Mouse (Mus musculus) embryonic fibroblast, embryonic 13.5 days (primary cell): ENCODE results near the gene Churc1. TPM values are rescaled to one million over a fixed set of nuclear protein-coding genes. Genes with fewer than 3 reads are reported as not detected.
"Not testable (repeated sequence)": the region's sequence is repeated elsewhere in the genome, so short reads cannot be mapped to it uniquely, and the experiment has no call there.

ENCODE experiments used
- H3K27ac ChIP-seq: 2 replicates; pipeline ENCODE4 v1.5.1; 2012; ENCODE audit warnings: low read length, control low read depth, inconsistent platforms; ENCODE audit not compliant: insufficient read depth
- H3K4me1 ChIP-seq: 2 replicates; pipeline ENCODE4 v1.6.1; 2011; ENCODE audit warnings: low read length; ENCODE audit not compliant: control insufficient read depth, insufficient read depth
- H3K4me3 ChIP-seq: 2 replicates; pipeline ENCODE4 v1.5.1; 2011; ENCODE audit warnings: mild to moderate bottlenecking, control low read depth, low read length; ENCODE audit not compliant: insufficient read depth
- CTCF ChIP-seq: IDR thresholded peaks from 2 replicates; pipeline ENCODE4 v1.5.1; 2011; ENCODE audit warnings: mild to moderate bottlenecking, control low read depth, low read length, moderate library complexity, borderline replicate concordance; ENCODE audit not compliant: insufficient read depth
- POLR2A ChIP-seq: IDR thresholded peaks from 2 replicates; pipeline ENCODE4 v1.6.1; 2011; ENCODE audit warnings: low read depth, mild to moderate bottlenecking, control low read depth, low read length, moderate library complexity
- polyA plus RNA-seq: library from polyadenylated mRNA; stranded (reverse); fragments of >200 nt; gene quantifications from 2 replicates; pipeline ENCODE4 v1.2.4, GENCODE M21; 2011; ENCODE audit warnings: low read depth; ENCODE audit not compliant: missing spikeins, insufficient read length

Gene Churc1
- polyA plus RNA-seq, 1 experiment, result 43.3 TPM

GRCm38 (mm10) chr12:76774652-76775051, 9.3 kb downstream of the Churc1 start:
- Histone ChIP-seq H3K4me1 (no peaks in the 10 kb centered on the region), H3K4me3 (no peak overlapping the region), H3K27ac (no peak overlapping the region)
- no peak for TF ChIP-seq CTCF
- no peak for TF ChIP-seq POLR2A

GRCm38 (mm10) chr12:76775132-76775531, 9.8 kb downstream of the Churc1 start:
- no peaks in the 10 kb centered on the region for H3K4me1 ChIP-seq
- TF ChIP-seq POLR2A, result no peak
- no peak for TF ChIP-seq CTCF
- H3K27ac ChIP-seq, result no peak overlapping the region
- H3K4me3 ChIP-seq, result no peak overlapping the region

DNA sequence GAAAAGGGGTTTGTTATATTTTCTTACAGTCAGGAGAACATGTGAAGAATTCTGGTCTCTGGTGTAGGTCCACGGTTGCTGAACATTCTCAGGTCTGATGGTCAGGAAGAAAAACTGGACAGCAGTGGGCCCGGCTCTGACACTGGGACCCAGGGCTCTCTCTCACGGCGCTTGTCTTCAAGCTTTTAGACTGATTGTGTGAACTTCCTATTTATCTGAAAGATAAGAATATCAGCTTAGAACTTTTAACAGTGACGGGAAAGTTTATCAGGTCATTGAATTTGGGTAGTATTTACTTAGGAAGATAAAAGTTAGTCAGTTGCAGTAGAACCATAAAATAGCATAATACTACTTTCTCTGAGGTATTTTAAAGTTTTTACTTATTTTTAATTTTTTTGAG, 11.6 kb downstream of the Churc1 start:
- Histone ChIP-seq H3K27ac (no peak overlapping the region), H3K4me3 (no peak overlapping the region), H3K4me1 (no peaks in the 10 kb centered on the region)
- TF ChIP-seq POLR2A, result no peak
- no peak for TF ChIP-seq CTCF

DNA sequence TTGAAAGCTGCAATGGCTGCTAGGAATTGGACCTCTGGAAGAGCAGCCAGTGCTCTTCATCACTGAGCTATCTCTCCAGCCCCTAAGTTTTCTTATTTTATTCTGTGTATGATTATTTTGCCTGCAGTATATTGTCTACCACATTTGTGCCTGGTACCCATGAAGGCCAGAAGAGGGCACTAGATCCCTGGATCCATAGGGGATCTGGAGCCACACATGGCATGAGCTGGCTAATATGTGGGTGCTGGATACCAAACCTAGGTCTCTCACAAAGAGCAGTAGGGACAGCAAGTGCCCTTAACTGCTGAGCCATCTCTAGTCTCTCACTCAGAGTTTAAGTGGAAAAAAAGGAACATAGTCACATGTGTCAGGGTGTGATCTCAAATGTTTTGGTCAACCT, 12.5 kb downstream of the Churc1 start:
- Histone ChIP-seq H3K27ac (no peak overlapping the region), H3K4me1 (no peaks in the 10 kb centered on the region), H3K4me3 (no peak overlapping the region)
- TF ChIP-seq POLR2A, result no peak
- no peak for TF ChIP-seq CTCF

DNA sequence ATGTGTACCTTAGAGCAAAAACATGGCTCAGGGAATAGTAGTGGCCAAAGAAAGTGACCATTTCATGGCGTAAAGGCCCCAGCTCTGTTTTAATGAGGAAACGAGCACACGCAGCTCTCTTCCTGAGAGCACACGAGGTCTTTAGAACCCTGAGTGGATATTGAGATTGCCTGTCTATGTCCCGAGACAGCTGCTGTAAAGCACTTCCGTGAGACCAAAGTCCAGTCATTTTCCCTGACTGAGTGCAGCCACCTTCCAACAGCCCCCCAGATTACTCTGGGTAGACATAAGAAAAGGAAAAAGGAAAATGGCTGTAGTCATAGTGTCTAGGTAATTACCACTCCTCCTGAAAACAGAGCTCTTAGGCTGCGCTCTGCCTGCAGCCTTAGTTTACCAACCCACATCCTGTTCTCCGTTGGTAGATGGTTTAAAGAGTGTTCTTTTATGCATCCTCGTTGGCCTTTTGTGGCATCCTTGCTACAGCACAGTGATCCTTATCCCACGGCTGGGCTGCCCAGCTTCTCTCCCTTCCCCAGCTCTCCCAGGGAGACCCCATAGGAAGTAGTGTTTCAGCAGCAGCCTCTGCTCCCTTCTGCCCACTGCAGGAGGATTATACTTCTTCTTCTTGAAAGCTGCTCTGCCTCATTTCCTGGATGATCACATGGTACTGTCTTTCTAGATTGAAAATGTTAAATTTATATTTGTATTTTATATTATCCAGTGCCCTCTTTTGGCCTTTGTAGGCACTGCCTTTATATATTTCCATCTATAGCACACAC, 13.2 kb downstream of the Churc1 start:
- H3K27ac ChIP-seq, result no peak overlapping the region
- TF ChIP-seq CTCF, result no peak
- no peak for TF ChIP-seq POLR2A
- no peaks in the 10 kb centered on the region for H3K4me1 ChIP-seq

DNA sequence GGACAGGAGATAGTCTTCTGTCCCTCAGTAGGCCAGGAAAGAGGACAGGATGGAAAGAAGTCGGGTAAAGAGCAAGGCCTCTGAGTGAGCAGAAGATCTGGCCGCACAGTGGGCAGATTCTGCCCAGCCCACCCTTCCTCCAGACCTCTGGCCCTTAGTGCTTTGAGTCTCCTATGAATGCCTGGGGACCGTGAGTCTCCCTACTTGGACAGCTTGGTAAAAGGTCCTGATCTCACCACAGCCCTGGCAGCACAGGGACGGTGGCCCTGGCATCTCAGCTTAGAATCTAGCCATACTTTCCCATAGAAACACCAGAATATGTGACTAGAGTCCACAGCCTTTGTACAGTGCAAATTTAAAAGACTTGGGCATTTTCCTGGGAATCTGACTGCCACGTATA, 14.6 kb downstream of the Churc1 start:
- H3K4me3 ChIP-seq, result no peak overlapping the region
- H3K4me1 ChIP-seq, result no peaks in the 10 kb centered on the region
- no peak overlapping the region for H3K27ac ChIP-seq
- TF ChIP-seq CTCF, result no peak
- no peak for TF ChIP-seq POLR2A

More for the DNA sequence above, 13.2 kb downstream of the Churc1 start:
- H3K4me3 ChIP-seq, result no peak overlapping the region

DNA sequence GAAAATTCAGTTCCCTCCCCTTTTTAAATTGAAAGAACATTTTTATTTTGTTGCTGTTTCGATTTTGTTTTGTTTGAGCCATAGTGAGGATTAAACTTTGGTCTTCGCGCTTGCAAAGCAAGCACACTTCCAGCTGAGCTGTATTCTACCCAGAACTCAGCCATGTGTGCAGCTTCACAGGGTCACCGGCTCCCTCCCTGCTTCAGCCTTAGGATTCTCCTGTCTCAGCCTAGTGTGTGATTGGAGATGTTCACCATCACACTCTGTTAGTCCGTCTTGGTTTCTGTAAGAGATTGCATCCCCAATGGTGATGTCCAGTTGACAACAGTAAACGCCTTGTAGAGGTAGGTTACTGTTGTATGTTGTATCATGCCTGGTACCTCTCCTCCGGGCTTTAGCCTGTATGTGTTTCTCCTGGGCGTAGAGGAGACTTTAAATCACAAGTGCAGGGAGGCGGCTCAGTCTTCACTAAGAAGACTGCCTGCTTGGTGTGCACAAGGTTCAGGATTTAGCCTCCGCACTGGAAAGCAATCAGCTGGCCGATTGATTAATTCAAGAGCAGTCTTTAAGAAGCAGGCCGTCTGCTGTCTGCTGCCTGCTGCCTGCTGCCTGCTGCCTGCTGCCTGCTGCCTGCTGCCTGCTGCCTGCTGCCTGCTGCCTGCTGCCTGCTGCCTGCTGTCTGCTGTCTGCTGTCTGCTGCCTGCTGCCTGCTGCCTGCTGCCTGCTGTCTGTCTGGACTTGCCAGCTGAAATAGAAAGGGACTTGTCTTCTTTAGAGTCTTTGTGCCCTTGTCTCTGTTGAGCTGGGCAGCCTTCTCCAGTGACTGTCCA, 15.5 kb downstream of the Churc1 start:
- no peaks in the 10 kb centered on the region for H3K4me1 ChIP-seq
- H3K27ac ChIP-seq, result no peak overlapping the region
- TF ChIP-seq POLR2A (no peak), CTCF (no peak)
- no peak overlapping the region for H3K4me3 ChIP-seq

DNA sequence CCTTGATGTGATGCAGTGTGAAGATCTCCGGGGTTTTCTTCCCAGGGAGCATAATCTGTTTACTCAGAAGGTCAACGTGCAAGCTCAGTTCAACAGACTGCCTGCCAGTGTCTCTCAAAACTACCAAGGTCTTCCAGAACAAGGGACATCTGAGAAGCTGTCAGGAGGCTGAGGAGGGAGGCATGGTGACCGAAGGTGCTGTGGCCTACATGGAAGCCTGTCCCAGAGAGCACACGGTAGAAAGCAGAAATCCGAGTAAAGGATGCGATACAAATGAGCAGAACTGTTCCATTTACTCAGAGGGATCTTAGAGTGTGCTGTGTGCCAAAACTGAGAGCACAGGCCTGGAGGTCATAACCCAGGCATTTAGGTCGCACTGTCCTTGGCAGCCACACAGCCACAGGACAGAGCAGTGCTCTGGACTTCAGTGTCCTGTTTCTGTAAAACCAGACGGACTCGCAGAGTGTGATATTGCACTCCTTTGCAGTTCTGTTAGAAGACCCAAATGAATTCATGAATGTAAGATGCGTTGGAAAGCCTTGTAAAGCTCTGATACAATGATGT, 18.8 kb downstream of the Churc1 start:
- Histone ChIP-seq H3K4me3 (no peak overlapping the region), H3K4me1 (no peaks in the 10 kb centered on the region), H3K27ac (no peak overlapping the region)
- no peak for TF ChIP-seq CTCF

- no peaks in the 10 kb centered on the region for H3K4me1 ChIP-seq
- H3K4me3 ChIP-seq, result no peak overlapping the region
- TF ChIP-seq CTCF, result no peak
- TF ChIP-seq POLR2A, result no peak
- H3K27ac ChIP-seq, result no peak overlapping the region
Observed at GRCm38 (mm10) chr12:76790446-76791084, 25.2 kb downstream of the Churc1 start.

GRCm38 (mm10) chr12:76792540-76792939, 27.2 kb downstream of the Churc1 start:
- H3K4me3 ChIP-seq, H3K4me1 ChIP-seq, H3K27ac ChIP-seq: not testable (repeated sequence)
